Mouse (Mus musculus) cortical plate, adult 2 months (tissue): ENCODE results near the gene Hk1. TPM values are rescaled to one million over a fixed set of nuclear protein-coding genes. Genes with fewer than 3 reads are reported as not detected.

Experiments used
- H3K27ac ChIP-seq: fragments of 200-500 bp; 2 replicates; pipeline ENCODE4 v1.5.1; 2012; ENCODE audit warnings: low read length, control low read depth, inconsistent platforms; ENCODE audit not compliant: insufficient read depth
- H3K4me1 ChIP-seq: fragments of 200-500 bp; 2 replicates; pipeline ENCODE4 v1.6.1; 2011; ENCODE audit warnings: low read length; ENCODE audit not compliant: control insufficient read depth, insufficient read depth
- H3K4me3 ChIP-seq: fragments of 200-500 bp; 2 replicates; pipeline ENCODE4 v1.5.1; 2011; ENCODE audit warnings: mild to moderate bottlenecking, low read length, control low read depth; ENCODE audit not compliant: insufficient read depth
- CTCF ChIP-seq: fragments of 200-500 bp; IDR thresholded peaks from 2 replicates; pipeline ENCODE4 v1.5.1; 2011; ENCODE audit warnings: mild to moderate bottlenecking, control low read depth, low read length; ENCODE audit not compliant: insufficient read depth; ENCODE audit errors: extremely low read depth
- POLR2A ChIP-seq: fragments of 200-500 bp; IDR thresholded peaks from 2 replicates; pipeline ENCODE4 v1.6.1; 2011; ENCODE audit warnings: mild to moderate bottlenecking, low read length, control low read depth; ENCODE audit not compliant: insufficient read depth; ENCODE audit errors: extremely low read depth
- polyA plus RNA-seq: library from polyadenylated mRNA; depleted of rRNA; stranded (reverse); fragments of >200 nt; gene quantifications from 2 replicates; pipeline ENCODE4 v1.2.3, GENCODE M21; 2012

Gene Hk1
- polyA plus RNA-seq, 1 experiment, result 223 TPM

DNA sequence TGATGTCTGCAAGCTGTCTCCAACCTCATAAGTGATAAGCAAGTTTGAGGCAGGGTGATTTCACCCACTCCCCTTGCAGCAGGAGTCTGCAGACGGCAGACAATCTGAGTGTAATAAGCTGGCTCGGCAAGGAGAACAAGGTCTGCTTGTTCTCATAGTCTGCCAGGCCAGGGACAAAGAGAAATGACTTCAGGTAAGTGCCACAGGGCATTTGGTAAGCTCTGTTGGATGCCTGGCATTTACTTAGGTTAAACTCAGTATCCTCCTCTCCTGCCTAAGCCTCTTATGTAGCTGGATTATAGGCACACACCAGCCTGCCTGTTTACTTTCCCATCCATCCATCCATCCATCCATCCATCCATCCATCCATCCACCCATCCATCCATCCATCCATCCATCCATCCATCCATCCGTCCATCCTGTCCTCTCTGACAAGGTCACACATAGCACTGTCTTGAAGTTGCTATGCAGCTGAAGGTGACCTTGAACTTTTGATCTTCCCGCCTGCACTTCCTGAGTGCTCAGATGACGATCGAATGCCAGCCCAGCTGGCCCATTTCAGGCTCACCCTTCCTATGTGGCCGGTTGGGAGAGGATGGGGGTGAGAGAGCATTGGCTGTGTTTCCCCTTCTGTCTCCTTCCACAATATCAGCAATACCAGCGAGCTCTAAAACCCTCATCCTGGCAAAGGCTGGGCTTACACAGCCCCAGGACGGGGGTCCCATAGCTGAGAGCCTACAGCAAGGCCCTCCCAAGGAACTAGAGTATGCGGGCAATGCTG, 69.3 kb downstream of the Hk1 start:
- Histone ChIP-seq H3K4me1 (no peaks in the 10 kb centered on the region), H3K4me3 (no peak overlapping the region), H3K27ac (no peak overlapping the region)
- TF ChIP-seq POLR2A (no peak), CTCF (no peak)

DNA sequence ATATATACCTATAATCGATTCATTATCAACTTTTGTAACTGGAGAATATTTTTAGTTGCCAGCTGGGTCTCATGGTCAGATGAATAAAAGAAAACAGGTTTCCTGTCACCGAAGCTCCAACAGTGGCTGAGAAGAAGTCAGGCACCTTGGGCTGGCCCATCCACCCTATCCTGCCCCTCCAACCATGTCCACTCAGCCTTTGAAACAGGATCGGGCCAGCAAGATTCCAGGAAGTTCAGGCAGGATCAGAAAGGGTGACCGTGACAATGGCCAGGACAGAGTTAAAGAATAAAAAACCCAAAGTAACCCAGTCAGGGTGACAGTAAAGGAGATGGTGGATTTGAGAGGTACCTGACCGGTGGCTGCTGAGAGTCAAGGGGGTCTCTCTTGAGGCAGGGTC, 70.1 kb downstream of the Hk1 start:
- H3K27ac ChIP-seq, result no peak overlapping the region
- no peaks in the 10 kb centered on the region for H3K4me1 ChIP-seq
- TF ChIP-seq CTCF, result no peak
- TF ChIP-seq POLR2A, result no peak
- H3K4me3 ChIP-seq, result no peak overlapping the region

DNA sequence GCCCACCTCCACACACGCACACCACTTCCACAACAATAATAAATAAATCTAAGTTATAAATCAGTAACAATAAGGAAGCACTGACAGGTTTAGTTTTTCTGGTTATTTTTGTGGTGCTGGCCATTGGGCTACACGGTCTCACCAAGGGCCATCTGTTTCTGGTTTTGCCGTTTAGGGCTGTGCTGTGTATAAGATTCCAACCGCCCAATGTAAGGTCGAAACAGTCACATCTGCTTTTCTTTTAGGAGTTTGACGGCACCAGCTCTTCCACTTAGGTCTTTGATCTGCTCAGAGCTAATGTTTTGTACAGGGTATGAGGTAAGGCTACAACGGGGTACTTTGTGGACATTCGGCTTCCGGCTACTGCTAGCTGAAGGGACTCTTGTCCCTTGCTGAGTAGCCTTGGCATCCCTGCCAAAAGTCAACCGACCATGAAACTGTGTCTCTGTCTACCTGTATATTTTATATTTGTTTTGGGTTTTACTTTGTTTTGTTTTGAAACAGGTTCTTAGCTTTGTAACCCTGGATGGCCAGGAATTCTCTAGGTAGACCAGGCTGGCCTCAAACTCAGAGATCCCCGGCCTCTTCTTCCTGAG, 70.7 kb downstream of the Hk1 start:
- Histone ChIP-seq H3K4me3 (no peak overlapping the region), H3K27ac (no peak overlapping the region), H3K4me1 (no peaks in the 10 kb centered on the region)
- TF ChIP-seq POLR2A, result no peak

DNA sequence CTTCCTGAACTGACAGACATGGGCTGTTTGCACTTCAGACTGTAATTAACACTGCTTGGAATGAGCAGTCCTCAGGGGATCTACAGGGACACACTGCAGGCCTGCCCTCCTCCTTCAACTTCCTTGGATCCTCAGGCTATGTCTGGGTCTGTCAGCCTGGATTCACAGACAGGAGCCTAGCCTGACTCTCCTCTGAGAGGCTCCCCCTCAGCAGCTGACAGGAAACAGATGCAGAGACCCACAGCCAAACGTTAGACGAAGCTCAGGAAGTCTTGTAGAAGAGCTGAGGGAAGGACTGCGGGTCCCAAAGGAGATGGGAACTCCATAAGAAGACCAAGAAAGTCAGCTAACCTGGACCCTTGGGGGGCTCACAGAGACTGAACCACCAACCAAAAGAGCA, 73.2 kb downstream of the Hk1 start:
- H3K4me3 ChIP-seq, result no peak overlapping the region
- H3K27ac ChIP-seq, result no peak overlapping the region
- TF ChIP-seq CTCF (no peak), POLR2A (no peak)
- H3K4me1 ChIP-seq, result no peaks in the 10 kb centered on the region

DNA sequence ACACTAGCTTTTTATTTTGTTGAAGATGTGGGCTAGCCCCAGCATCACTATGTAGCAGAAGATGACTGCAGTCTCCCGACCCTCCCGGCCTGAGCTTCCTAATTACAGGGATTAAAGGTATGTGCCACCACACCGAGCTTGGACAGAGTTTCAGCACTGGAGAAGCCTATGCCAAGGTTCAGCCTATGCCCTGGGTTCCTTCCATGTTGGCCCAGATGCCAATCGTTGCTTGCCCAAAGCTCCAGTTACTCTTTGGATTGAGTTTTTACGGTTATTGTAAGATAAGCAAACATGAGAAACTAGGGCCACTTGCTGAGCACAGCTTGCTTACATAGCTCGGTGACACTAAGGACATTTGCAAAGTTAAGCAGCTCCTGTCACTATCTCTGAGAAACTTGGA, 74.6 kb downstream of the Hk1 start:
- no peak for TF ChIP-seq CTCF
- no peak for TF ChIP-seq POLR2A
- Histone ChIP-seq H3K4me1 (peaks cover 3% of the 10 kb centered on the region; the same call in 1 of the 2 replicates), H3K4me3 (no peak overlapping the region), H3K27ac (no peak overlapping the region)

DNA sequence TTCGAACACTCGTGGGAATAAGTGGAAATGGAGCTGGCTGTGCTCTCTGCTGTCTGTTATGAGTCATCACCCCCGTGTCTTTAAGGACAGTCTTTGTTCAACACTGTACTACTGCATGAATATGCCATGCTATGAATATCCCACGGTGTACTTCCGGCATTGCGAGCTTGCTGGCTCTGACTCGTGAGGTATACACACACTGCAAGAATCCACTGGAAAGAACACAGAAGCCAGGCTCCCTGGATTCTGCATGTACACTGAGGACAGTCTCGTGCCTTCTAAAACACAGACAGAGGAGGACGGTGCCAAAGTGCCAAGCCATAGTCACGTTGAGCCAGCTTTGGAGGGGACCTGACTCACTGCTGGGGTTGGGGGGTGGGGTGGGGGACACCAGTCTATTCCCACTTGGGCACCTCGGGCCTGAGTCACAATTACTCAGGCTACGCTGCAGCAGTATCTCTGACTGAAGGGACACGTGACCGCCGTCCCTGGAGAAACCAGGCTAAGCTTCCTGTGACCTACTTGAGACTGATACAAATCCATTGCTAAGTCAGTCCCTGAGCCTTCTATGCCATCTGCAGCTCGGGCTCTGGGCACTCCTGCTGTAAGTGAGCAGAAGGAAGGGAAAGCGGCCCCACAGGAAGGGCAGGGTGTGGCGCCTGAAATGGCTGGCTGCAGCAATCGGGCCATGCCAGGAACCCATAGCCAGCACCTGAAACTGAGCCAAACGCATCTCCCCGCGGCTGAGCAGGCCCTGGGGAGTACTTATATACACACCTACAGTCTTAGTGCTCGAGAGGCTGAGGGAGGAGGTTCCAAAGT, 79.5 kb downstream of the Hk1 start:
- Histone ChIP-seq H3K4me3 (no peak overlapping the region), H3K27ac (no peak overlapping the region), H3K4me1 (peaks cover 6% of the 10 kb centered on the region; the same call in 1 of the 2 replicates)
- TF ChIP-seq CTCF (no peak), POLR2A (no peak)

DNA sequence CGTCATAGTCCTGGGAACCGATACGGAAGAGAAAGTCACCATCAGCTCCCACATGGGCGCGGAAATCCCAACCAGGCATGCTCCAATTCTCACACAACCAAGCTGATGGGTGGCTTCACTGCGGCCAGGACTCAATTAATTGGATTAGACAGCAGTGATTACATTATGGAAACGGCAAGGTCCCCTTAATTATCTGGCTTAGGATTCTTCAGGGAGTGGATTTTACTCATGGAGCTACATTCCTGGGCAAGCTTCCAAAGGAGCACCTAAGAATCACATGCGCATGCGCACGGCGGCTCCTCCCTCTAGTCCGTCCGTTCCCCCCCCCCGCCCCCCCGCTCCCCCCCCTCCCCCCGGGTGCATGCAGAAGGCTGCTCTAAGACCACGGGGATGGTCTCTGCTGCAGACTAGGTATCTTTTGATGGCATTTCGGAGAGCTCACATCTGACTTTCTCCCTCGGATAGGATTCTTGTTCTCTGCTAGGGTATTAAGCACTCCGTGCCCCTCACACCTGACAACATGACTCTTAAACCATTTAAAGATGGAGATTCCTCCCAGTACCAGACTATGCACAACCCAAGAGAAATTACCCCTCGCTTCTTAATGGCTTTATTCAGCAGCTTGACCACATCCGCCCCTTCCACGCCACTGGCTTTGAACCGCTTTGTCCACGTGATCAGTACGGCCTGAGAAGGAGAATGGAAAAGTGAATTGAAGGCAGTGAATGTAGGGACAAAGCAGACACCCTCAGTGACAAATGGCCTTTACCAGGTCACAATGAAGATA, 83.4 kb downstream of the Hk1 start:
- TF ChIP-seq POLR2A, result no peak
- no peak for TF ChIP-seq CTCF
- Histone ChIP-seq H3K4me1 (peaks cover 11% of the 10 kb centered on the region; the same call in 1 of the 2 replicates), H3K27ac (no peak overlapping the region), H3K4me3 (no peak overlapping the region)

DNA sequence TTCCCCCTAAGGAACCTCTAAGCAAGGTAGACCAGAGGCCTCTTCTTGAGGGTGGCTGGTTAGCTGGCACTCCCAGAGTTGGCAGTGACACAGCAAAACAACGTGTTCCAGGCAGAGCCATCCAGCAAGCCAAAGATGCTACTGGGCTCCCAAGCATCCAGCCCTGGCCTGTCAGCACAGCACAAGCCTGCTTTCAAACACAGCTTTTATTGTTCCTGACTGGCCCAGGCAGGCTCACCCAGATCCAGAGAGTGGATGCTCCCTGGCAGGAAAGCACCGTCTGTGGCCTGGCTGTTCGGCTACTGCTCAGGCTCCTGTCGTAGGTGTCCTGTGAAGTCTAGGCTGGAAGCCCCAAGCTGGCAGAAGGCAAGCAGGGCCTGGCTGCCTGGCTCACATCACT, 85.6 kb downstream of the Hk1 start:
- 0 out of 2 replicates have a peak overlapping the region, but pooled peaks have one; percentile 28 for H3K27ac ChIP-seq
- H3K4me3 ChIP-seq, result no peak overlapping the region
- TF ChIP-seq CTCF (no peak), POLR2A (no peak)
- H3K4me1 ChIP-seq, result peaks cover 5% of the 10 kb centered on the region; the same call in 1 of the 2 replicates

DNA sequence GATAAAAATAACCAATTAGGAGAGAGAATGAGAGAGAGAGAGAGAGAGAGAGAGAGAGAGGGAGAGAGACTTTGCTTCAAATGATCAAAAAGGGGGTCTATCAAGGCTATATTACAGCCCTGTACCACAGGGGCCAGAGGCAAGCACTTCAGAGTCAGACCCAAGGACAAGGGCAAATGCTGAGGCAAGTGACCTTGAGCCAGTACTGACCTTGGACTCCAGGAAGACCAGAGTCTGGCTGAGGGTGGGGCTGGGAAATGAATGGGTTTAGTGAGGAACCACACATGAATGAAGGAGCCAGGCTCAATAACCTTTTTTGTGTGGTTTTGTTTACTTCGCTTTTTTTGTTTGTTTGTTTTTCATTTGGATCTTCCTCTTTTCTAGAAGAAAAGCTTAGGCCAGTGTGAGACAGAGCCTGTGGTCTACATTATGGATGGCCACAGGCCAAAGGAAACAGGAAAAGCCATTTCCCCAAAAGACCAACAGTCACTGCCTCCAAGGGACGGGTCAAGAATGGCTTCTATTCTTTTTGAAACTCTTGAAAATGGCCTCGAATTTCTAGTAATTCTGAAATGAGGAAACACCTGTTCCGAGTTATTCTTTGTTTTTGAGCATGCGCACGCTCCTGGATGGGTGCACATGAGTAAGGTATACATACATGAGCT, 92.1 kb downstream of the Hk1 start:
- no peak for TF ChIP-seq CTCF
- no peak for TF ChIP-seq POLR2A
- no peak overlapping the region for H3K27ac ChIP-seq
- H3K4me1 ChIP-seq, result no peaks in the 10 kb centered on the region
- H3K4me3 ChIP-seq, result no peak overlapping the region
